Mouse (Mus musculus): ENCODE results near the gene Mylip.

GRCm38 (mm10) chr13:45387231-45387630 lies 2.3 kb upstream of the Mylip start:
- TF ChIP-seq POLR2A (IDR thresholded peaks at IDR 0.05; ENCODE audit: insufficient read depth, low read depth, low read length) (no peak), CTCF (IDR thresholded peaks at IDR 0.05) (peak; percentile 5; the same call in 1 of the 2 replicates)

Data from heart, adult 2 months (tissue).